Mouse (Mus musculus) kidney, adult 2 months (tissue): ENCODE measurements at regions not wholly inside any gene's neighbourhood (a gene's known extent, or its start where the extent isn't known, plus 50 kb on each side); places are given as distances from the start of the nearest gene placed in this dataset.

ENCODE experiments used
- DNase-seq: peaks from one replicate; pipeline ENCODE4 v3.0.0; 2021
- H3K27ac ChIP-seq: fragments of 200-500 bp; 2 replicates; pipeline ENCODE4 v1.5.1; 2012; ENCODE audit warnings: low read depth, low read length, control low read depth, inconsistent platforms; ENCODE audit not compliant: insufficient read depth
- H3K27me3 ChIP-seq: fragments of 200-500 bp; replicated peaks from 2 replicates; pipeline ENCODE4 v1.6.1; 2012; ENCODE audit warnings: mild to moderate bottlenecking, moderate library complexity, low read length, inconsistent platforms; ENCODE audit not compliant: control insufficient read depth, insufficient read depth
- H3K36me3 ChIP-seq: fragments of 200-500 bp; 2 replicates; pipeline ENCODE4 v1.6.1; 2012; ENCODE audit warnings: mild to moderate bottlenecking, moderate library complexity, low read length, inconsistent platforms; ENCODE audit not compliant: control insufficient read depth, insufficient read depth
- H3K4me1 ChIP-seq: fragments of 200-500 bp; 2 replicates; pipeline ENCODE4 v1.6.1; 2011; ENCODE audit warnings: low read length; ENCODE audit not compliant: control insufficient read depth, insufficient read depth
- H3K4me3 ChIP-seq: fragments of 200-500 bp; 2 replicates; pipeline ENCODE4 v1.5.1; 2011; ENCODE audit warnings: mild to moderate bottlenecking, low read depth, low read length, control low read depth; ENCODE audit not compliant: insufficient read depth
- CTCF ChIP-seq: fragments of 200-500 bp; conservative IDR thresholded peaks from 2 replicates; pipeline ENCODE4 v1.5.1; 2011; ENCODE audit warnings: low read depth, mild to moderate bottlenecking, control low read depth, low read length, moderate library complexity, mixed read lengths; ENCODE audit not compliant: insufficient read depth, insufficient read length
- POLR2A ChIP-seq: fragments of 200-500 bp; IDR thresholded peaks from one replicate; pipeline ENCODE4 v1.6.1; 2011; ENCODE audit warnings: low read depth, low read length, control low read depth
- WGBS: fragments of 180-500 bp; shearing (Covaris S2); methylation state at CpG from one replicate; pipeline ENCODE4 v1.1.7; 2018; 5-methylcytosine and 5-hydroxymethylcytosine counted together

- no peak overlapping the region for H3K27ac ChIP-seq
- TF ChIP-seq POLR2A = no peak
- TF ChIP-seq CTCF = no peak
- no peak for DNase-seq
- H3K36me3 ChIP-seq = no peaks in the 10 kb centered on the region
- WGBS = 65% methylated on average over 8 of the region's 8 CpGs
- H3K27me3 ChIP-seq = no peaks in the 10 kb centered on the region; the same call in 1 of the 2 replicates
- no peak overlapping the region for H3K4me3 ChIP-seq
- H3K4me1 ChIP-seq = no peaks in the 10 kb centered on the region
These were observed 74.9 kb upstream of the Stx18 start for GRCm38 (mm10) chr5:37963688-37964087.

GRCm38 (mm10) chr5:37962513-37962912, 76.0 kb upstream of the Stx18 start:
- WGBS = 42% methylated on average over 3 of the region's 3 CpGs
- TF ChIP-seq POLR2A (no peak), CTCF (no peak)
- Histone ChIP-seq H3K4me1 (no peaks in the 10 kb centered on the region), H3K36me3 (no peaks in the 10 kb centered on the region), H3K27ac (no peak overlapping the region), H3K4me3 (no peak overlapping the region), H3K27me3 (no peaks in the 10 kb centered on the region)
- DNase-seq = no peak

- Histone ChIP-seq H3K4me3 (no peak overlapping the region), H3K4me1 (no peaks in the 10 kb centered on the region), H3K27ac (no peak overlapping the region), H3K36me3 (no peaks in the 10 kb centered on the region), H3K27me3 (no peaks in the 10 kb centered on the region; the same call in 1 of the 2 replicates)
- TF ChIP-seq POLR2A (no peak), CTCF (no peak)
- peak; percentile 50 for DNase-seq
- 53% methylated on average over 7 of the region's 7 CpGs for WGBS
These were observed 78.3 kb upstream of the Stx18 start for GRCm38 (mm10) chr5:37960216-37960615.

- no peak for DNase-seq
- WGBS = 0% methylated on average over 1 of the region's 1 CpGs
- TF ChIP-seq CTCF = peak; percentile 24; the same call in 1 of the 2 replicates
- TF ChIP-seq POLR2A = no peak
- no peak overlapping the region for H3K4me3 ChIP-seq
- H3K4me1 ChIP-seq = no peaks in the 10 kb centered on the region
- H3K27ac ChIP-seq = no peak overlapping the region
- no peaks in the 10 kb centered on the region for H3K36me3 ChIP-seq
- H3K27me3 ChIP-seq = no peaks in the 10 kb centered on the region; the same call in 1 of the 2 replicates
These were observed 86.4 kb upstream of the Stx18 start for GRCm38 (mm10) chr5:37952096-37952495.

- Histone ChIP-seq H3K27ac (no peak overlapping the region), H3K4me3 (no peak overlapping the region), H3K36me3 (no peaks in the 10 kb centered on the region), H3K27me3 (no peaks in the 10 kb centered on the region), H3K4me1 (no peaks in the 10 kb centered on the region)
- no peak for DNase-seq
- WGBS = 40% methylated on average over 2 of the region's 2 CpGs
- TF ChIP-seq POLR2A (no peak), CTCF (no peak)
These were observed 105.8 kb upstream of the Stx18 start for GRCm38 (mm10) chr5:37932760-37933122.

GRCm38 (mm10) chr5:37932086-37932759, 106.3 kb upstream of the Stx18 start:
- Histone ChIP-seq H3K4me1 (no peaks in the 10 kb centered on the region), H3K27me3 (no peaks in the 10 kb centered on the region), H3K36me3 (no peaks in the 10 kb centered on the region), H3K4me3 (no peak overlapping the region), H3K27ac (no peak overlapping the region)
- DNase-seq = peak; percentile 4
- TF ChIP-seq CTCF (no peak), POLR2A (no peak)
- 62% methylated on average over 10 of the region's 10 CpGs for WGBS

- no peak overlapping the region for H3K27ac ChIP-seq
- TF ChIP-seq CTCF = no peak
- no peaks in the 10 kb centered on the region; the same call in 1 of the 2 replicates for H3K27me3 ChIP-seq
- H3K4me1 ChIP-seq = no peaks in the 10 kb centered on the region
- no peak for DNase-seq
- H3K4me3 ChIP-seq = no peak overlapping the region
- no peaks in the 10 kb centered on the region for H3K36me3 ChIP-seq
- WGBS = 21% methylated on average over 2 of the region's 2 CpGs
These were observed 96.1 kb upstream of the Msx1 start for GRCm38 (mm10) chr5:37920481-37920880.

GRCm38 (mm10) chr5:37919102-37919501, 94.7 kb upstream of the Msx1 start:
- TF ChIP-seq CTCF (no peak), POLR2A (no peak)
- Histone ChIP-seq H3K27ac (no peak overlapping the region), H3K36me3 (no peaks in the 10 kb centered on the region), H3K4me3 (no peak overlapping the region), H3K27me3 (no peaks in the 10 kb centered on the region; the same call in 1 of the 2 replicates), H3K4me1 (no peaks in the 10 kb centered on the region)
- 84% methylated on average over 3 of the region's 3 CpGs for WGBS
- DNase-seq = no peak
